Mouse (Mus musculus): ENCODE results near the gene Ppp1r15a. TPM values are rescaled to one million over a fixed set of nuclear protein-coding genes. Genes with fewer than 3 reads are reported as not detected.

Gene Ppp1r15a
- polyA plus RNA-seq (2014; fragmentation: Nextera tagmentation; extraction: Ambion mirVana), result 61.6 and 62.0 TPM in 2 replicates

GRCm38 (mm10) chr7:45525809-45526473 lies at the start of gene Ppp1r15a, which contains the start of gene Plekha4:
Ppp1r15a (minus strand) TSS chr7:45526268.
Plekha4 (plus strand) TSS chr7:45526330.
- DNase-seq (ENCODE audit: low spot score) (peak; percentile 96), ATAC-seq (replicated peaks; ENCODE audit: low FRiP score) (peak; percentile 74)
- WGBS, result under 1% methylated on average over 54 of the region's 54 CpGs
- Histone ChIP-seq H3K4me2 (peak within 1 kb of the TSS; percentile 80), H3K27me3 (replicated peaks; ENCODE audit: control insufficient read depth, insufficient read depth, low read length) (no peaks in the 10 kb centered on the region), H3K27ac (ENCODE audit: low read depth, low read length) (peak within 1 kb of the TSS; percentile 99), H3K9ac (ENCODE audit: low read depth, low read length) (peak within 1 kb of the TSS; percentile 97), H3K4me1 (replicated peaks; ENCODE audit: control insufficient read depth, insufficient read depth, low read length) (peaks cover 40% of the 10 kb centered on the region), H3K4me3 (ENCODE audit: low read depth, low read length) (peak within 1 kb of the TSS; percentile 87), H3K36me3 (ENCODE audit: control insufficient read depth, insufficient read depth, low read length) (peaks cover 9% of the 10 kb centered on the region; the same call in 1 of the 2 replicates), H3K9me3 (ENCODE audit: control insufficient read depth, low read length) (no peaks in the 10 kb centered on the region)

- DNase-seq (ENCODE audit: low spot score) (no peak), ATAC-seq (replicated peaks; ENCODE audit: low FRiP score) (no peak)
- Histone ChIP-seq H3K27me3 (replicated peaks; ENCODE audit: control insufficient read depth, insufficient read depth, low read length) (no peaks in the 10 kb centered on the region), H3K9ac (ENCODE audit: low read depth, low read length) (peak overlapping the region; percentile 1; the same call in 1 of the 2 replicates), H3K4me3 (ENCODE audit: low read depth, low read length) (peak overlapping the region; percentile 48), H3K4me2 (peak overlapping the region; percentile 54), H3K9me3 (ENCODE audit: control insufficient read depth, low read length) (no peaks in the 10 kb centered on the region), H3K36me3 (ENCODE audit: control insufficient read depth, insufficient read depth, low read length) (peaks cover 11% of the 10 kb centered on the region), H3K4me1 (replicated peaks; ENCODE audit: control insufficient read depth, insufficient read depth, low read length) (peaks cover 30% of the 10 kb centered on the region), H3K27ac (ENCODE audit: low read depth, low read length) (peak overlapping the region; percentile 38)
- WGBS, result 76% methylated on average over 15 of the region's 15 CpGs
Observed at GRCm38 (mm10) chr7:45574472-45575379, 48.7 kb upstream of the Ppp1r15a start.

- no peak for DNase-seq (ENCODE audit: low spot score)
- Histone ChIP-seq H3K27me3 (replicated peaks; ENCODE audit: control insufficient read depth, insufficient read depth, low read length) (no peaks in the 10 kb centered on the region), H3K36me3 (ENCODE audit: control insufficient read depth, insufficient read depth, low read length) (peaks cover 11% of the 10 kb centered on the region), H3K4me2 (peak overlapping the region; percentile 54), H3K27ac (ENCODE audit: low read depth, low read length) (no peak overlapping the region), H3K4me3 (ENCODE audit: low read depth, low read length) (peak overlapping the region; percentile 48), H3K9me3 (ENCODE audit: control insufficient read depth, low read length) (no peaks in the 10 kb centered on the region), H3K9ac (ENCODE audit: low read depth, low read length) (0 out of 2 replicates have a peak overlapping the region, but pooled peaks have one; percentile 36), H3K4me1 (replicated peaks; ENCODE audit: control insufficient read depth, insufficient read depth, low read length) (peaks cover 37% of the 10 kb centered on the region)
- no peak for ATAC-seq (replicated peaks; ENCODE audit: low FRiP score)
- 70% methylated on average over 8 of the region's 8 CpGs for WGBS
Observed at GRCm38 (mm10) chr7:45573954-45574353, 47.9 kb upstream of the Ppp1r15a start.

GRCm38 (mm10) chr7:45571966-45572365 lies 45.9 kb upstream of the Ppp1r15a start:
- H3K9ac ChIP-seq (ENCODE audit: low read depth, low read length), result no peak overlapping the region
- no peak overlapping the region for H3K27ac ChIP-seq (ENCODE audit: low read depth, low read length)
- H3K9me3 ChIP-seq (ENCODE audit: control insufficient read depth, low read length), result no peaks in the 10 kb centered on the region
- peak overlapping the region; percentile 81; the same call in 1 of the 2 replicates for H3K4me3 ChIP-seq (ENCODE audit: low read depth, low read length)
- peak overlapping the region; percentile 68 for H3K4me2 ChIP-seq
- no peaks in the 10 kb centered on the region for H3K27me3 ChIP-seq (replicated peaks; ENCODE audit: control insufficient read depth, insufficient read depth, low read length)
- 20% methylated on average over 1 of the region's 1 CpGs for WGBS
- DNase-seq (ENCODE audit: low spot score) (no peak), ATAC-seq (replicated peaks; ENCODE audit: low FRiP score) (no peak)
- peaks cover 51% of the 10 kb centered on the region for H3K4me1 ChIP-seq (replicated peaks; ENCODE audit: control insufficient read depth, insufficient read depth, low read length)
- peaks cover 11% of the 10 kb centered on the region for H3K36me3 ChIP-seq (ENCODE audit: control insufficient read depth, insufficient read depth, low read length)

- Histone ChIP-seq H3K27me3 (replicated peaks; ENCODE audit: control insufficient read depth, insufficient read depth, low read length) (no peaks in the 10 kb centered on the region), H3K4me2 (peak within 1 kb of the TSS; percentile 79), H3K27ac (ENCODE audit: low read depth, low read length) (peak within 1 kb of the TSS; percentile 95), H3K9me3 (ENCODE audit: control insufficient read depth, low read length) (no peaks in the 10 kb centered on the region), H3K4me3 (ENCODE audit: low read depth, low read length) (peak within 1 kb of the TSS; percentile 81), H3K36me3 (ENCODE audit: control insufficient read depth, insufficient read depth, low read length) (peaks cover 2% of the 10 kb centered on the region), H3K4me1 (replicated peaks; ENCODE audit: control insufficient read depth, insufficient read depth, low read length) (peaks cover 54% of the 10 kb centered on the region), H3K9ac (ENCODE audit: low read depth, low read length) (peak within 1 kb of the TSS; percentile 90)
- peak; percentile 58 for ATAC-seq (replicated peaks; ENCODE audit: low FRiP score)
- WGBS, result under 1% methylated on average over 42 of the region's 42 CpGs
- peak; percentile 81 for DNase-seq (ENCODE audit: low spot score)
Observed at GRCm38 (mm10) chr7:45570103-45570741, 44.2 kb upstream of the Ppp1r15a start, which contains the start of gene Bcat2. Bcat2 (plus strand) TSS chr7:45570153.

GRCm38 (mm10) chr7:45568601-45569473 lies 42.8 kb upstream of the Ppp1r15a start:
- H3K4me1 ChIP-seq (replicated peaks; ENCODE audit: control insufficient read depth, insufficient read depth, low read length), result peaks cover 54% of the 10 kb centered on the region
- H3K4me3 ChIP-seq (ENCODE audit: low read depth, low read length), result peak overlapping the region; percentile 38
- H3K4me2 ChIP-seq, result peak overlapping the region; percentile 79
- peak overlapping the region; percentile 95 for H3K27ac ChIP-seq (ENCODE audit: low read depth, low read length)
- WGBS, result 47% methylated on average over 10 of the region's 10 CpGs
- peak overlapping the region; percentile 66 for H3K9ac ChIP-seq (ENCODE audit: low read depth, low read length)
- ATAC-seq (replicated peaks; ENCODE audit: low FRiP score), result peak; percentile 69
- DNase-seq (ENCODE audit: low spot score), result no peak
- H3K36me3 ChIP-seq (ENCODE audit: control insufficient read depth, insufficient read depth, low read length), result no peaks in the 10 kb centered on the region; the same call in 1 of the 2 replicates
- H3K27me3 ChIP-seq (replicated peaks; ENCODE audit: control insufficient read depth, insufficient read depth, low read length), result no peaks in the 10 kb centered on the region
- no peaks in the 10 kb centered on the region for H3K9me3 ChIP-seq (ENCODE audit: control insufficient read depth, low read length)

- H3K4me2 ChIP-seq, result peak overlapping the region; percentile 79
- H3K27ac ChIP-seq (ENCODE audit: low read depth, low read length), result peak overlapping the region; percentile 95
- DNase-seq (ENCODE audit: low spot score), result peak; percentile 94
- H3K9ac ChIP-seq (ENCODE audit: low read depth, low read length), result peak overlapping the region; percentile 67
- no peaks in the 10 kb centered on the region for H3K27me3 ChIP-seq (replicated peaks; ENCODE audit: control insufficient read depth, insufficient read depth, low read length)
- H3K9me3 ChIP-seq (ENCODE audit: control insufficient read depth, low read length), result no peaks in the 10 kb centered on the region
- H3K36me3 ChIP-seq (ENCODE audit: control insufficient read depth, insufficient read depth, low read length), result no peaks in the 10 kb centered on the region
- H3K4me1 ChIP-seq (replicated peaks; ENCODE audit: control insufficient read depth, insufficient read depth, low read length), result peaks cover 48% of the 10 kb centered on the region
- H3K4me3 ChIP-seq (ENCODE audit: low read depth, low read length), result peak overlapping the region; percentile 43
- ATAC-seq (replicated peaks; ENCODE audit: low FRiP score), result peak; percentile 94
- under 1% methylated on average over 24 of the region's 24 CpGs for WGBS
Observed at GRCm38 (mm10) chr7:45567780-45568516, 41.9 kb upstream of the Ppp1r15a start.
